Mouse (Mus musculus) liver, adult 2 months (tissue): ENCODE results near the gene Ccdc93. TPM values are rescaled to one million over a fixed set of nuclear protein-coding genes. Genes with fewer than 3 reads are reported as not detected.

Experiments
- DNase-seq: peaks from one replicate; pipeline ENCODE4 v3.0.0-alpha.2; 2011; ENCODE audit warnings: low read depth, low spot score; ENCODE audit errors: extremely low read depth
- H3K27ac ChIP-seq: fragments of 200-500 bp; replicated peaks from 2 replicates; pipeline ENCODE4 v1.5.1; 2012; ENCODE audit warnings: low read depth, mild to moderate bottlenecking, control low read depth, inconsistent platforms, low read length; ENCODE audit not compliant: insufficient read depth
- H3K27me3 ChIP-seq: fragments of 200-500 bp; 2 replicates; pipeline ENCODE4 v1.6.1; 2012; ENCODE audit warnings: mild to moderate bottlenecking, moderate library complexity, low read length, inconsistent platforms; ENCODE audit not compliant: control insufficient read depth, insufficient read depth
- H3K36me3 ChIP-seq: fragments of 200-500 bp; 2 replicates; pipeline ENCODE4 v1.6.1; 2012; ENCODE audit warnings: low read length, inconsistent platforms; ENCODE audit not compliant: control insufficient read depth, insufficient read depth
- H3K4me1 ChIP-seq: fragments of 200-500 bp; 2 replicates; pipeline ENCODE4 v1.6.1; 2011; ENCODE audit warnings: low read length; ENCODE audit not compliant: control insufficient read depth, insufficient read depth
- H3K4me3 ChIP-seq: fragments of 200-500 bp; 2 replicates; pipeline ENCODE4 v1.5.1; 2011; ENCODE audit warnings: low read depth, mild to moderate bottlenecking, control low read depth, low read length, moderate library complexity; ENCODE audit not compliant: insufficient read depth
- H3K79me2 ChIP-seq: fragments of 200-500 bp; 2 replicates; pipeline ENCODE4 v1.6.1; 2012; ENCODE audit warnings: inconsistent platforms, mild to moderate bottlenecking, low read length, moderate library complexity; ENCODE audit not compliant: control insufficient read depth, insufficient read depth
- H3K9ac ChIP-seq: fragments of 200-500 bp; 2 replicates; pipeline ENCODE4 v1.6.1; 2012; ENCODE audit warnings: low read depth, mild to moderate bottlenecking, control low read depth, inconsistent platforms, low read length
- CTCF ChIP-seq: fragments of 200-500 bp; IDR thresholded peaks from 2 replicates; pipeline ENCODE4 v1.5.1; 2011; ENCODE audit warnings: low read depth, low read length, control low read depth
- POLR2A ChIP-seq: fragments of 200-500 bp; IDR thresholded peaks from 2 replicates; pipeline ENCODE4 v1.6.1; 2011; ENCODE audit warnings: low read length, control low read depth; ENCODE audit not compliant: insufficient read depth; ENCODE audit errors: extremely low read depth
- WGBS: fragments of 180-500 bp; shearing (Covaris S2); methylation state at CpG from one replicate; pipeline ENCODE4 v1.1.7; 2018; 5-methylcytosine and 5-hydroxymethylcytosine counted together
- polyA plus RNA-seq: library from polyadenylated mRNA; depleted of rRNA; stranded (reverse); fragments of >200 nt; gene quantifications from 2 replicates; pipeline ENCODE4 v1.2.3, GENCODE M21; 2012
- total RNA-seq: library from RNA; depleted of rRNA; stranded (reverse); fragments of >200 nt; gene quantifications from 2 replicates; pipeline ENCODE4 v1.2.3, GENCODE M21; 2014

The Ccdc93 gene
- total and polyA plus RNA-seq, 2 experiments = 4.5 to 6.9 TPM

DNA sequence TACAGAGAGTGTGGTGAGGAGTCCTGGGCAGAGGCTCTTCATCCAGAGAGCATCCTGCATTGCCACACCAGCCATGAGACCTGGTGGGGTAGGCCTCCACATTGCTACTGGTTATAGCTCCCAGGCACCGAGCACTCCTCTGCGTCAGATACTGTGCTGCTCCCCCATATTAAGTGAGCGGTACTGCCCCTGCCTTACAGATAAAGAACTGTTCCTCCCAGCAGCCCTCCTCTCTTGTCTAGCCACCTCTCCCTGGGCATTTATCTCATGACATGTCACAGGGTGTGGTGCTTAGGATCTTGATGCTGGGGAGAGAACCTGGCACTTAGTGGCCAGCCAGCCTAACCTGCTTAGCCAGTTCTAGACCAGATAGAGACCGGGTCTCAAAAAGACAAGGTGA lies 66.2 kb downstream of the Ccdc93 start:
- Histone ChIP-seq H3K36me3 (peaks cover 61% of the 10 kb centered on the region), H3K9ac (no peak overlapping the region), H3K4me3 (no peak overlapping the region), H3K4me1 (no peaks in the 10 kb centered on the region), H3K27ac (no peak overlapping the region), H3K79me2 (no peaks in the 10 kb centered on the region), H3K27me3 (no peaks in the 10 kb centered on the region)
- no peak for TF ChIP-seq POLR2A
- no peak for TF ChIP-seq CTCF
- DNase-seq = no peak
- 96% methylated on average over 4 of the region's 4 CpGs for WGBS

DNA sequence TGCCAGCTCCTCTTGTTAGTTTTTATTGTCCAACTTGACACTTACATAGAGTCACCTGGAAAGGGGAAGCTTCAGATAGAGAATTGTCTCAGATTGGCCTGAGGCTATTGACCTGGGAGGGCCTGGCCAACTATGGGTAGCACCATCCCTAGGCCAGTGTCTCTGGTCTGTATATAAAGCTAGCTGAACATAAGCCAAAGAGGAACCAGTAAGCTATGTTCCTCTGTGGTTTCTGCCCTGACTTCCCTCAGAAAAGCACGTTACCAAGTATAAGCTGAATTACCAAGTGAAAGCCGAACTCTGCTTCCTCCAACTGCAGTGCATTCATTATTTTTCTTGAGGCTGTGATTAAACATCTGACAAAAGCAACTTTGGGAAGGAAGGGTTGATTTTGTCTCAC lies 77.9 kb downstream of the Ccdc93 start:
- Histone ChIP-seq H3K27me3 (no peaks in the 10 kb centered on the region), H3K9ac (no peak overlapping the region), H3K79me2 (no peaks in the 10 kb centered on the region), H3K27ac (no peak overlapping the region), H3K4me1 (no peaks in the 10 kb centered on the region), H3K4me3 (no peak overlapping the region), H3K36me3 (peaks cover 6% of the 10 kb centered on the region; the same call in 1 of the 2 replicates)
- WGBS = 84% methylated on average over 2 of the region's 2 CpGs
- no peak for TF ChIP-seq CTCF
- peak; percentile 23 for DNase-seq

DNA sequence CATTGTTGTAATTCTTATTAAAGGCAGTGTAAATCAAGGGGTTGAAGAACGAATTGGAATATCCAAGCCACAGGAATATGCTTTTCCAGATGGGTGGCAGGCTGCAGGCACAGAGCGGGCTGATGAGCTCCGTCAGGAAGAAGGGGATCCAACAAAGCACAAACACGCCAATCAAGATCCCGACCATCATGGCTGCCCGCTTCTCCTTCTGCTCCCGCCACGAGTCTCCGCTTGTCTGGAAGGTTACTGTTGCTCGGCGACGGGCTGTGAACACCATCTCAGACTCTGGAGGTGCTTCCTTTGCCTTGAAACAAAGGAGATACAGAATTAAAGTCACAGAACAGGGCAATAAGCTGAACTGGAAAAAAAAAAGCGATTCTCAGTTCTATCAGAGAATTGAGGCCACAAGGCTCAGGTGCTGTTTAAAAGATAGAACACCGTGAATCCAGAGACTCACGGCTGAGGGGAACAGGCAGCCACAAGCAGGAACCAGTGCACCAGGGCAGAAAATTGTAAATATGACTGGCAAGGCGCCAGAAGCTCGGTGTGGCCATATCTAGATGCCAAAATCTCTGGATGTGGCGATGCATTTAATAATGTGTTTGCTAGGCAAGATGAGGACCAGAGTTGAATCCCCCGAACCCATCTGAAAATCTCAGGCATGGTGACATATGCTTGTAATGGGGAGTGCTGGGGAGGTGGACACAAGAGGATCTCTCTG lies 79.7 kb downstream of the Ccdc93 start:
- TF ChIP-seq CTCF (no peak), POLR2A (no peak)
- Histone ChIP-seq H3K36me3 (0 out of 2 replicates have a peak, but pooled peaks cover 2% of the 10 kb centered on the region), H3K27ac (no peak overlapping the region), H3K27me3 (no peaks in the 10 kb centered on the region), H3K79me2 (no peaks in the 10 kb centered on the region), H3K4me1 (no peaks in the 10 kb centered on the region), H3K9ac (no peak overlapping the region), H3K4me3 (no peak overlapping the region)
- 86% methylated on average over 19 of the region's 19 CpGs for WGBS
- DNase-seq = no peak

DNA sequence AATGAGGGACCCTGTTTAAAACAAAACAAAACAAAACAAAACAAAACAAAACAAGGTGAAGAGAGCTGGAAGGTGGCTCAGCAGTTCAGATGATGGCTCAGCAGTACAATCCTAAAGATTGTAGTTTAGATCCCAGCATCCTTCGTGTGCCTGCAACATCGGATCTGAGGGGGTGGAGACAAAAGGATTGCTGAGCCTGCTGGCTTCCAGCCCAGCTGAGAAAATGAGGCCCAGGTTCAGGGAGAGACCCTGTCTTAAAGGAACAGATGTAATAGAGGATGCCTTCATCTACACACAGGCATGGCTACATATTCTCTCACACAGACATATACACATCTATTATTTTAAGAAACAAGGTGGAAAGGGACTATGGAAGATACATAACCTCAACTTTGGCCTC lies 80.3 kb downstream of the Ccdc93 start:
- 56% methylated on average over 2 of the region's 2 CpGs for WGBS
- no peak overlapping the region for H3K4me3 ChIP-seq
- no peak overlapping the region for H3K27ac ChIP-seq
- no peaks in the 10 kb centered on the region for H3K27me3 ChIP-seq
- no peaks in the 10 kb centered on the region for H3K79me2 ChIP-seq
- H3K9ac ChIP-seq = no peak overlapping the region
- 0 out of 2 replicates have a peak, but pooled peaks cover 2% of the 10 kb centered on the region for H3K36me3 ChIP-seq
- no peaks in the 10 kb centered on the region for H3K4me1 ChIP-seq
- DNase-seq = no peak
- no peak for TF ChIP-seq CTCF
- no peak for TF ChIP-seq POLR2A

DNA sequence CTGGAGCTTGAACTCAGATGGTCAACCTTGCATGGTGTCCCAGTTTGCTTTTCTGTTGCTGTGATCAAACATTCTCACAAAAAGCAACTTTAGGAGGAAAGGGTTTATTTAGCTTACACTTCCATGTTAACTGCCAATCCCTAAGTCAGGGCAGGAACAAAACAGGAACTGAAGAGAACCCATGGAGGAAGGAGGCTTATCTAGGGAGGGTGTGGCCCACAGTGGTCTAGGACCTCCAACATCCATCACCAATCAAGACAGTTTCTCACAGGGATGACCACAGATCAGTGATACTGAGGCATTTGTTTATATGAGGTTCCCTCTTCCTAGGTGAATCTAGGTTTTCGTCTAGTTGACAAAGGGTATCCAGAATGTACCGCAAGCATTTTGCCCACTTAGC lies 81.1 kb downstream of the Ccdc93 start:
- Histone ChIP-seq H3K79me2 (no peaks in the 10 kb centered on the region), H3K4me3 (no peak overlapping the region), H3K4me1 (no peaks in the 10 kb centered on the region), H3K27ac (no peak overlapping the region), H3K27me3 (no peaks in the 10 kb centered on the region), H3K36me3 (no peaks in the 10 kb centered on the region), H3K9ac (no peak overlapping the region)
- no peak for DNase-seq
- TF ChIP-seq CTCF (no peak), POLR2A (no peak)
- WGBS = 86% methylated on average over 2 of the region's 2 CpGs

DNA sequence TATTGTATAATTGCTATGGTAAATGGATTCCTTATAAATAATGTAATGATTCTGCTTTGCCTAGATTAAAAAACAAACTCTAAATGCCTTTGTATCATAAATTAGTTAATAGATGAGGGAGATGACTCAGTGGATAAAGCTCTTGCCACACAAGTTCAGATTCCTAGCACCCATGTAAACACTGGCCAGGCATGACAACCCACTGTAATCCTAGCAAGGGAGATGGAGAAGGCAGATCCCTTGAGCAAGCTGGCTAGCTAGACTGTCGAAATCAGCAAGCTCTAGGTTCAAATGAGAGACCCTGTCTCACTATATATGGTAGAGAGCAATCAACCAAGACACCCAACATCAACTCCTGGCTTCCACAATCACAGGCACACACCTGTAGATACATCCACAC lies 87.8 kb downstream of the Ccdc93 start:
- no peak for TF ChIP-seq CTCF
- no peak for TF ChIP-seq POLR2A
- H3K79me2 ChIP-seq = no peaks in the 10 kb centered on the region
- 45% methylated on average over 1 of the region's 1 CpGs for WGBS
- H3K36me3 ChIP-seq = no peaks in the 10 kb centered on the region
- H3K27ac ChIP-seq = no peak overlapping the region
- H3K4me3 ChIP-seq = no peak overlapping the region
- H3K9ac ChIP-seq = no peak overlapping the region
- H3K27me3 ChIP-seq = no peaks in the 10 kb centered on the region
- no peaks in the 10 kb centered on the region for H3K4me1 ChIP-seq
- no peak for DNase-seq
